Mouse (Mus musculus): Measurements from ENCODE around the gene Srprb. TPM values are rescaled to one million over a fixed set of nuclear protein-coding genes. Genes with fewer than 3 reads are reported as not detected.

Srprb gene
- total RNA-seq, 2 experiments from 2014 or later = 20.5 to 22.4 TPM

DNA sequence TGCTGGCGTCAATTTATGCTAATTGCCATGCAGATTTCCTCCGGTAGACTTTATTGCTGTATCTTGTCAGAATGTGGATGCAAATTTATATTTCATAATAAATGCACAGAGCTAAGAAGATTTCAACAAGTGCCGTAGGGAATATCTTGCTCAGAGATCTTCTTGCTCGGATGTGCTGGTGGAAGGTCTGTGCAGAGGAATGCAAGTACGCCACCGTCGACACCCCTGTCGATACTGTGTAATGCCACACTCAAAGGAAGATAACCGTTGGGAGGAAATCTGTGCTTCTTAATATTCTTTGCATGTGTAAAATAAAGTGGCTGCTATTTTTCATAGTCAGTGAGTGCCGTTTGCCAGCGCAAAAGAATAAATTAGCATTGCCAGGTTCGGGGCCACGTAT is 54.8 kb downstream of the Srprb start:
- no peak for DNase-seq (ENCODE audit: extremely low spot score in 1 of 2, low spot score in 1 of 2)

DNA sequence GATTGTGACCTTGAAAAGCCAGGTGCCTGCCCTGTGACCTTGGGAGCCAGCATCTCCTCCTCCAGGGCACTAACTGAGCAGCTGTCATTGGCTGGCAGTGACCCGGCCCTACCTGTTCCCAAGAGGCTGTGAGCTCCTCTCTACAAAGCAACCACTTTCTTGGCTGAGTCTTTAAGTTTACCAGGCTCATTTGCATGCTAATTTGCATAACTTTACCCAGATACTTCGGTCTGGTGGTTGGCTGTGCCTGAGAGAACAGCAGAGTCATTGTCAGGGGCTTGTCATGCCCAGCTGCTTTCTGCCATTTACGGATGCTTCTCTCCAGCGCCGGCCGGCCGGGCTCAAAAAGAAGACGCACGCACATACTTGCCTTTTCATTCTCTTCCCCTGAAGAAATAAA is 55.2 kb downstream of the Srprb start:
- DNase-seq (ENCODE audit: extremely low spot score in 1 of 2, low spot score in 1 of 2) = no peak

DNA sequence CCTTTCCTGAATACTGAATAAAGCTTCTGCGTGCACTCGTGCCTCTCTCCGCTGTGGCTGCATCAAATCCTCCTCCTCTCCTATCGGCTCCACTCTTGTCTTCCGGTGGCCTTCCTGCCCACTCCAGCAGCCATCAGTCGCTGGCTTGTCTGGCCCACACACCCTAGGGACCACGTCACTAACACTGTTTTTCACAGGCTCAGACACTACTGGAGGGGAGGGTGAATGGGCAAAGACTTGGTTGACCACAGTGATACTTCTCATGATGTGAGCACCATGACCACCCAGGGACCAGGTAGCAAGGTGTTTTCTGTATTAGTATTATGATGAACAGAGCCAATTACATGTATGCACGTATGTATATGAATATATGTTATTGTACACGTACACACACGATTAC is 55.7 kb downstream of the Srprb start:
- no peak for DNase-seq (ENCODE audit: extremely low spot score in 1 of 2, low spot score in 1 of 2)

DNA sequence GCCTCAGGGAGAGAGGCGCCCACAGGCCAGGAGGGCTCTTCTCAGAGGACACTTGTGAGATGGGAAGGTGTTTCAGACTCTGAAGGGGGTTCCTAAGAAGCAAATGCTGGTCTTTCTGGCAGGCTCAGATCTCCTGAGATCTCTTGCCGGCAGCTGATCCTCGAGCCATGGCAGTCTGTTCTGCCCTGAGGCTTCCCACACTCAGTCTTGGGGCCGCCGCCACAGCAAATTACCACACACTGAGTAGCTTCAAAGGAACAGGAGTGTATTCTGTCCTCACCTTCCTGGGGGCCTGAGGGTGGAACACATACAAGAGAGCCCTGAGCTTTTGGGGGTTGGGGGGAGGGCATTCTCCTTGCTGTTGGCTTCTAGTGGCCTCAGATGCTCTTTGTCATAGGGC is 56.6 kb downstream of the Srprb start:
- no peak for DNase-seq (ENCODE audit: extremely low spot score in 1 of 2, low spot score in 1 of 2)

DNA sequence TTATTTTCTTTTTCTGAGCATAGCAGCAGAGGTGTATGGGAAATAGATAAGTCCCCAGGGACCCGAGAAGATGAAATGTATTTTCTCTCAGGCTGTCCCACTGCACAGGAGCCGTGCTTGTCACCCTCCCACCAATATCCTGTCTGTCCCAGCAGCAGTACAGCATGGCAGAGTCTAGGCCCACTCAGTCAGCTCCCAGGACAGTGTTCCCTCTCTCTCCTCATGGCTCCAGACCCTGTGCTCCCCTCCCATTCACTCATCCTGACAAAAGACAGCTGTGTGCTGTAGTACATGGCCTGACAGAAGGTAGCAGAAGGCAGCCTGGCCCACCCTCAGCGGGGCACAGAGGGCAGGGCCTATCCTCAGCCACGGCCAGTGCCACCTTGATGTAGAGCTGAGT is 58.1 kb downstream of the Srprb start:
- no peak for DNase-seq (ENCODE audit: extremely low spot score in 1 of 2, low spot score in 1 of 2)

DNA sequence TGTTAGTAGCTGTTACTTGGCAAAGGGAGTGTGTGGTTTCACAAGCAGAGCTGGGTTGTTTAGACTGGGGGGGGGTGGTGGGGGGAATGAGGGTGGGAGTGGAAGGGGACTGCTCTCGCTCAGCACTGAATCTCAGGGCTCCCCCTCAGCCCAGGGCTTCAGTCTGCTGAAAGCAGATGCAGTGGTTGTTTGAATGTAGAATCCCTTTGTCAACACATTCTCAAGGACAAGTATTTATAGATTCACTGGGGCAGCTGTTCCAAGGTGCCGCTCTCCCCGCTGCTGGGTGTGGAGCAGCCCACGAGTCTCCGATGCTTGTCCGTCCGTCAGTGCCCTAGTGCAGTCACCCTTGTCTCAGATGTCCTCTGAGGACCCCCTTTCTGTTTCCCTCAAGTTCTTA is 60.7 kb downstream of the Srprb start:
- no peak for DNase-seq (ENCODE audit: extremely low spot score in 1 of 2, low spot score in 1 of 2)

DNA sequence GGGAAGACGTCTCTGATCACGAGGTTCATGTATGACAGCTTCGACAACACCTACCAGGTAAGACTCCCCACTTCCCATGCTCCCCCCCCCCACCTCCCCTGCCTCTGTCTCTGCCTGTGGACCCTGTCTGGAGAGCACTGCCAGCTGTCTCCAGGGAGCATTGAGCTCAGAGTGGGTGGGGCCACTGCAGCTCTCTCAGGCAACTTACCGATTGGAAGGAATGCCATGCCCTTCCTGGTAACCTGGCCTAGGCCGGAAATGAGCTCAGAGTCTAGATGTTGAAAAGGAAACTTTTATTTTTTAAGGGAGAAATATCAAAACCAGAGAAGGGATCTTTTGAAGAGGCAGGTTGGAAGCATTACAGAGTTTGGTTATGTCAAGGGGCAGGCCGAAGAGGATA is 61.6 kb downstream of the Srprb start:
- DNase-seq (ENCODE audit: extremely low spot score in 1 of 2, low spot score in 1 of 2) = no peak

DNA sequence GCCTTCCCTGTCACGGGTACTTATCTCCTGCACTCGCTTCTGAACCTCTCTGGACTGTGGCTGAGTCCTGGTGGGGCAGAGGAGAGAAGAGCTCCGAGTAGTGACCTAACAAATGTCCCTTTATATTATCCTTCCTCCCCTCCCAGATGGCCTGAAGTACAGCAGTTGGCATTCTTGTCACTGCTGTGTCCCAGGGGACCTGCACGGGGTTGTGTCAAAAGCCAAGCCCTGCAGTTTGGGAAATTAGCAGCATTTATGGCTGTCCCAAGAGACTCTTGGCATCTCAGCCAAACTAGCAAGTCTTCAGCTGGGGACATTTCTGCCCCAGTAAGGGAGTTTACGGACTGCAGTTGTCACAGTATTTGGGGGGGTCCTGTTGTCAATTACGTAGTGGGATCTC is 62.5 kb downstream of the Srprb start:
- DNase-seq (ENCODE audit: extremely low spot score in 1 of 2, low spot score in 1 of 2) = no peak

Other genes with a start within 250 kb of the Srprb start
- gene Slco2a1, start 213.4 kb downstream of the Srprb start, total RNA-seq (2021) = 1 to 10 TPM; 2.6 to 2.7 TPM
- 100 to 1,000 TPM; 454 to 464 TPM for gene Rab6b, start 90.3 kb downstream of the Srprb start, total RNA-seq (2021)
- gene Gm20425, start 28.2 kb upstream of the Srprb start, total RNA-seq (2021) = 10 to 100 TPM in 1 of 2 experiments, 1 to 10 TPM in 1; 6.6 to 11.5 TPM
- 100 to 1,000 TPM; 174 to 257 TPM for gene Trf, start 28.3 kb upstream of the Srprb start, total RNA-seq (2021)
- gene 1300017J02Rik, start 102.9 kb upstream of the Srprb start, total RNA-seq (2021) = 1 to 10 TPM in 1 of 2 experiments, under 1 TPM in 1; 0.66 to 1.3 TPM
- 10 to 100 TPM; 19.6 to 22.8 TPM for gene Topbp1, start 103.1 kb upstream of the Srprb start, total RNA-seq (2021)
- 10 to 100 TPM; 65.9 to 70.4 TPM for gene Cdv3, start 163.7 kb upstream of the Srprb start, total RNA-seq (2021)